Mouse (Mus musculus) adrenal gland, postnatal 36 days (tissue): ENCODE data around the gene Klf2. TPM values are rescaled to one million over a fixed set of nuclear protein-coding genes. Genes with fewer than 3 reads are reported as not detected.

ENCODE experiments used
- DNase-seq, 2 experiments: peaks; one replicate each; pipeline ENCODE4 v3.0.0; 2021; ENCODE audit warnings: mixed read lengths in 1 of 2
- long read RNA-seq, 2 experiments: library from polyadenylated mRNA; stranded (forward); transcript quantifications; one replicate each; pipeline ENCODE4 v2.0.0; 2021; ENCODE audit warnings: borderline sequencing depth in 2 of 2
- total RNA-seq, 2 experiments: library from RNA; stranded (reverse); gene quantifications; 2 replicates each; pipeline ENCODE4 v1.2.3; 2021

The Klf2 gene
- 10 to 100 TPM; 45.2 to 67.5 TPM for total RNA-seq
- long read RNA-seq, experiment 1, transcript Klf2-201 (3 exons, 1,847 nt), result major isoform, 54 of 75 reads
- long read RNA-seq, experiment 1, partial matches to known transcripts, result 16 of 75 reads
- long read RNA-seq, experiment 1, other reads (novel, unspliced or antisense), result 5 of 75 reads
- long read RNA-seq, experiment 2, transcript Klf2-201 (3 exons, 1,847 nt), result major isoform, 14 of 18 reads
- long read RNA-seq, experiment 2, partial matches to known transcripts, result 3 of 18 reads
- long read RNA-seq, experiment 2, other reads (novel, unspliced or antisense), result 1 of 18 reads

DNA sequence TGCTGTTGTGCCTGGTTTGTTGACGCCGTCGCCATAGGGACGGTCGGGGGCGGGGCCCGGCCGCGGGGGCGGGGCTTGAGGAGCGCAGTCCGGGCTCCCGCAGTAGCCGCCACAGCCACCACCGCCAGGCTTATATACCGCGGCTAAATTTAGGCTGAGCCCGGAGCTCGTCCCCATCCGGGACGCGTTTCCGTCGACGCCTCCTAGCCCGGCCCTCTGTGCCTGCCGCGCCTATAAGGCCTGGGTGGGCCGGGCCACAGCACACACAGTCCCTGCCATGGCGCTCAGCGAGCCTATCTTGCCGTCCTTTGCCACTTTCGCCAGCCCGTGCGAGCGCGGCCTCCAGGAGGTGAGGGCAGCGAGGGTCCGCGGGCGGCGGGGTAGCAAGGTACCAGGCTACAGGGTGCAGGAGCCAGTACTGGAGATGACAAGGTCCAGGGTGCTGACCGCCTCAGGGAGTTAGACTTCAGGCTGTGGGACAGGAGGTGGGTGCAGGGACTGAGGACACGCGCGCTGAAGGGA is at the start of gene Klf2:
Gene Klf2, plus strand, starts transcription at position 233 of the 522 bp plus-strand sequence.
- DNase-seq, result peak; percentile 98 to 99

- no peak for DNase-seq
Measured at GRCm38 (mm10) chr8:72270606-72271005, 48.2 kb upstream of the Klf2 start.

DNA sequence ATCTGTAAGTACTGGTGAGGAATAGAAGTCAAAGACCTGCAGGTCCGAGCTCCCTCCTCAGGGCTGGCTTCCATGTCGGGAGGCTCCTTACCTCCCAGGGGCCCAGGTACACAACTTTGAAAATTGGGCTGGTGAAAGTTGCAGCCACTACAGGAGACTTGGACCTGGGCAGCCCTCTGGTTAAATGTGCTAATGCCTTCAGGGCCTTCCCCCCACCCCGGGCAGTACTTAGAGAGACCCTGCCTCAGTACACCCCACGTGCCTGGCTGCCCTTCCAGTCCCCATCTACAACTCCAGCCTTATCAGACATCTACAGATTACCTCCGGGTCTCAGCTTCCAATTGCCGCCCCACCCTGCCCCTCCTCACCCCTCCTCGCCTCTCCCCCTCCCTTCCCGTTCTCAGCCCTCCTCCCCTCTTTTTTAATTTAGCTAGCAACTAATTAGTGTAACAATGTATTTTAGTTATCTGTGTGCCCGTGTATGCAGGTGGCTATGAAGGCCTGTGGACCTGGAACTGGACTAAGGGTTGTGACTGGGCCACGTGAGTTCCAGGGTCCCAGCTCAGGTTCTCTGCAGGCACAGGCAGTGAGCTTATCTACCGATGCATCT is 47.7 kb upstream of the Klf2 start:
- DNase-seq, result no peak

DNA sequence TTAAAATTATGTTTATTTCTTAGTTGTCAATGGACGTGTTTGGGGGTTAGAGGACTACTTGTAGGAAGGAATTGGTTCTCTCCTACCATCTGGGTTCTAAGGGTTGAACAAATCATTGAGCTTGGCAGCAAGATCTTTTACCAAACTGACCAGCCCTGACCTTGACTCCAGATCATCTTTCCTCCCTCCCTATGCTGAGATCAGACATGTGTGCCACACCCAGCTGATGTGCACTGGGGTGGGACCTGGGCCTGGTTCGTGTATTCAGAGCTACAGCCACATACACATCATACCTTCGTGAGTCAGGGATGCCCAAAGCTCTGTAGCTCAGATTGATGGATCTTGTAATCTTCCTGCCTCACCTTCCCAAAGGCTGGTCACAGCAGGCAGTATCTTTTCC is 47.1 kb upstream of the Klf2 start:
- peak in 1 of 2 experiments; percentile 15 for DNase-seq

- DNase-seq, result peak; percentile 74 to 88
Measured at GRCm38 (mm10) chr8:72272361-72272760, 46.5 kb upstream of the Klf2 start.

DNA sequence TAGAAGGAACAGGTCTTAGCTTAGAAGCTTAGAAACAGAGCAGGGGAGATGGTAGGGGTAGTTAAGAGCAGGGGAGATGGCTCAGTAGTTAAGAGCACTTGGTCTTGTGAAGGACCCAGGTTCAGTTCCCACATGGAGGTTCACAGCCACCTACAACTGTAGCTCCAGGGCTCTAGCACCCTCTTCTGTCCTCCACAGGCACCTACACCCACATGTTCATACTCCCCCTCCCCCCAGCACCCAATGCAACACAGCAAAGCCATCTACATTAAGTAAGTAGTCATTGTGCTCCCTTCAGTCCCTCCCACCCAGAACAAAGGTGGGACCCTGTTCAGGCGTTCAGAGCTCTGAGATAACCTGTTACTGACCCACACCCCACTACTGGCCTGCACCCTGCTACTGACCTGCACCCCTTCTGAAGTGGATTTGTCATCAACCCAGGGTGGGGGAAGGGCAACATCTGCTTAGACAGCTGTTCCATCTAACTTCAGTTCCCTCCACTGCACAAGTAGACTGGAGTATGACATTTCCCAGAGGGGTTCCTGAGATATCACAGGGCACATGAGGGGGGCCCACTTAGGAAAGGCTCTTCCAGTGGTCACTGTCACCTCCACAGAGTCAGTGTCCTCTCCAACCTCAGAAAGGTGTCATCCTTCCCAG is 45.6 kb upstream of the Klf2 start:
- no peak for DNase-seq

GRCm38 (mm10) chr8:72273807-72274206 is 45.0 kb upstream of the Klf2 start:
- DNase-seq, result no peak

DNA sequence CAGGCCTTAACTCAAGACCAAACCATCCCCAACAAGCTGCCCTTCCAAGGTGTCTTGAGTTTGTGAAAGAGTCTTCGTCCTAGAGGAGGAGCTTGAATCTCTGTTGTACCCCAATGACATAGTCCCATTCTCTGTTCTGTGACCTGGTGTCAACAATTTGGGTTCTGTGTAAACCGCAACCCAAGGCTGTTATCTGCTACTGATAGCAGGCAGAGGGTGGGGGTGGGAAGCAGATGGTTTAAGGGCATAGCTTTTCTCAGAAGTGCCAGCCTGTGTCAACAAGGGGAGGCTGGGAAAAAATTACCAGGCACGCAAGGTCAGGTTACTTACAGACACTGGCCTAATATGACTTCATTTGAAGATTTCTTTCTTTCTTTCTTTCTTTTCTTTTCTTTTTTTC is 41.6 kb upstream of the Klf2 start:
- no peak for DNase-seq

DNA sequence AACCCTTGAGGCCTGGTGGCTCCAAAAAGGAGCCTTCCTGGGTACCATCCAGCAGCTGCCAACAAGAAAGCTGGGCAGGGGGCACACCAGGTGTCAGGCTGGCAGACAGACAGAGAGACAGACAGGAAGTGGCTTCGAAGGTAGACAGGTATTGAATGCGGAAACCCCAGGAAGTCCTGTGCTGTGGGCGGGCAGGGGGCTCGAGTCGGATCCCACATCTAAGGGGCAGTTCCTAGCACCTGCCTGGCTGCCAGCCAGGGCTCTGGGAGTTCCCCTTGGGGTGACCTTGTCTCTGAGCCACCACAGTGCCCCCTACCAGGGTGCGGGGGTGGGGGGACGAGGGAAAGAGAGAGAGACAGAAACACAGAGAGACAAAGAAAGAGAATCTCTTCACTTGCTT is 39.7 kb upstream of the Klf2 start:
- no peak for DNase-seq

DNA sequence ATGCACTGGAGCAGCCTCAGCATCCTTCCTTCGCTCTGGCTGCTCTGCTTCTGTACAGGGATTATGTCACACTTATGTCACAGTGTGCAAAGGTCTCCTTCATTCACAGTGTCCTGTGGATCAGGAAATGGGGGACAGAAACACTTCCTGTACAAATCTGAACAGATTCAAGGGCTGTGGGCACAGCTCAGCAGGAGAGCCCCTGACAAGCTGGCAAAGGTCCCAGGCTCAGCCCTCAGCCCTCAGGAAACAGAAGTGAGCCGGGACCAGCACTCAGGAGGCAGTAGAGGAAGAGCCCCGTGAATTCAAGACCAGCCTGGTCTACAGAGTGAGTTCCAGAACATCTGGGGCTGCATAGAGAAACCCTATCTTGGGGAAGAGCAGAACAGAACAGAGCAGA is 37.2 kb upstream of the Klf2 start:
- DNase-seq, result peak; percentile 58 to 66

- DNase-seq, result no peak
Measured at GRCm38 (mm10) chr8:72285285-72285684, 33.5 kb upstream of the Klf2 start.

- DNase-seq, result no peak
Measured at GRCm38 (mm10) chr8:72289051-72289450, 29.8 kb upstream of the Klf2 start.

GRCm38 (mm10) chr8:72291104-72291503 is 27.7 kb upstream of the Klf2 start:
- DNase-seq, result no peak

DNA sequence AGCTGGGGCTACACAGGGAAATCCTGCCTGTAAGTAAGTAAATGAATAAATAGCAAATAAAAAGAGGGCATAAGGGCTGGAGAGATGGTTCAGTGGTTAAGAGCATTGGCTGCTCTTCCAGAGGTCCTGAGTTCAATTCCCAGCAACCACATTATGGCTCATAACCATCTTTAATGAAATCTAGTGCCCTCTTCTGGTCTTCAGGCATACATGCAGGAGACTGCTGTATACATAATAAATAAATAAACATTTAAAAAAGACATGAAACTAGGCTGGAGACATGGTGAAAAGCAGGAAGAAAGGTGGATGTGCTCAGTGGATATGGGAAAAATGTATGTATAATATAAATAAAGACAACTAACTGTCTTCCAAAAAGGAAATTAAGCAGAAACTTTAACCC is 25.5 kb upstream of the Klf2 start:
- no peak for DNase-seq

- DNase-seq, result no peak
Measured at GRCm38 (mm10) chr8:72295125-72295524, 23.7 kb upstream of the Klf2 start.

DNA sequence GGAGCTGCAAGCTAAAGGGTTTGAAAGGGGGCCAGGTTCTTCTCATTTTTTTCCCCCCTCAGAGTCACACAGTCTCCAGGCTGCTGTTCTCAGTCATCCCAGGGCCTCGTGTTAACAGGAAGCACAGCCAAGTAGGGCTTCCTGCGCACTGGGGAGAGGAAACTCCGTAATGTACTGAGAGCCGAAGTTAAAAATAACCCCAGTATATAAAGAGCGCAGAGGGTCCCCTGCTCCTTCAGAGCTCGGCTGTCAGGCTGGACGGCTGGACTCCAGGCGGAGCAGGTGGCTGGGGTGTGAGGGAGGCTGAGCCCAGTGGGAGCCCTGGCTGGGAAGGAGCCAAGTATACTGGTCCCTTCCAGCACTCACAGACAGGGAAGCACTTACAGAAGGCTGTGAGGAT is 23.2 kb upstream of the Klf2 start:
- peak; percentile 77 to 85 for DNase-seq

- peak in 1 of 2 experiments; percentile 46 for DNase-seq
Measured at GRCm38 (mm10) chr8:72296561-72296960, 22.3 kb upstream of the Klf2 start.

- no peak for DNase-seq
Measured at GRCm38 (mm10) chr8:72298928-72299327, 19.9 kb upstream of the Klf2 start.

GRCm38 (mm10) chr8:72300654-72301400 is 18.0 kb upstream of the Klf2 start:
- no peak for DNase-seq

GRCm38 (mm10) chr8:72301497-72301896 is 17.3 kb upstream of the Klf2 start:
- DNase-seq, result no peak

DNA sequence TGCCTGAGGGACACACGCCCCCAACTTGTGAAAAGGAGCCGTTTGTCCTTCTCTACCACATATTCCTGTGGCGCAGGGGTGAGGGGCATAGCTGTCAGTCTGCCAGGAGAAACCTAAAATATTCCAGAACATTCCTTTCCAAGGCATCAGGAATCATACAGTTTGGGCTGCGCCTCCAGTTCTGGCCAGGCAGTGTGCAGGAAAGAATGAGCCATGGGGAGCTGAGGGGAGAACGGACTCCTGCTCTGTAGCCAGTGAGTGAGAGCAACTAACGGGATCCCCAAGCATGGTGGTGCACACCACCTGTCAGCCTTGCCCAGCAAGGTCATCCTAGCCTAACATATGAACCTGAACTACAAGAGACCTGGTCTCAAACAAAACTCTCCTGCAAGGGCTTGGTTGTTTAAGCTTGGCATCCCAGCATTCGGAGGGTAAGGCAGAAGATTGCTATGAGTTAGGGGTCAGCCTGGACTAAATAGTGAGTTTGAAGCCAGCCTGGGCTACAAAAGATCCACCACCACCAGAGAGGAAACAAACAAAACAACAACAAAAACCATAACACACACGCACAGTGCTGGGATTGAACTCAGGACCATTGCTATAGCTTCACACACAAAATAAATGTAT is 15.7 kb upstream of the Klf2 start:
- peak; percentile 17 to 31 for DNase-seq

- peak; percentile 77 to 85 for DNase-seq
Measured at GRCm38 (mm10) chr8:72303633-72304032, 15.2 kb upstream of the Klf2 start.
